Mouse (Mus musculus) kidney, adult 2 months (tissue): ENCODE measurements around the gene Rhobtb1.

Experiments
- CTCF ChIP-seq: fragments of 200-500 bp; conservative IDR thresholded peaks from 2 replicates; pipeline ENCODE4 v1.5.1; 2011; ENCODE audit warnings: low read depth, mild to moderate bottlenecking, control low read depth, low read length, moderate library complexity, mixed read lengths; ENCODE audit not compliant: insufficient read depth, insufficient read length
- POLR2A ChIP-seq: fragments of 200-500 bp; IDR thresholded peaks from one replicate; pipeline ENCODE4 v1.6.1; 2011; ENCODE audit warnings: low read depth, low read length, control low read depth

GRCm38 (mm10) chr10:69152971-69153370 lies 1.7 kb downstream of the Rhobtb1 start:
- TF ChIP-seq CTCF (no peak), POLR2A (no peak)
